Mouse (Mus musculus) v-Abl transformed pro-B cells (cell line): ENCODE data around the gene Vcam1.

Source experiments
- in situ Hi-C, 2 experiments: fragments of 400-800 bp; cut with MboI; formaldehyde crosslinking; loops; one replicate each; pipeline ENCODE4 v1.15.1; 2025; ENCODE audit not compliant: unreplicated experiment in 2 of 2

Gene Vcam1

DNA sequence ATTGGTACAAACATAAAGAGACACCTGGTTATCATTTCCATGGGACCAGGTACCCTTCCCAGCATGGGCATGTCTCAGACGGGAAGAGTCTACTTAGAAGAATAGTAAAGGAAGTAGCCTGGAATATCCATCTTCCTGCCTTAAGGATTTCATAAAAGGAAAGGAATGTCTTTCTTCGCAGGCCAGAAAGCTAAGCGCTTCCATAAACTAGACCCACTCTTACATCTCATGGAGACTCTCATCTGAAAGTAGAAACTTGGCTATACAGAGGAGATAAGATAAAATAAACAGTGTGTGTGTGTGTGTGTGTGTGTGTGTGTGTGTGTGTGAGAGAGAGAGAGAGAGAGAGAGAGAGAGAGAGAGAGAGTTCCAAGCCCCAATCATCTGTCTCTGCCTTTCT lies 36.9 kb downstream of the Vcam1 start:
- in situ Hi-C loops: no loop called here

- in situ Hi-C loops: no loop called here
Observed at GRCm38 (mm10) chr3:116091706-116092105, 37.8 kb downstream of the Vcam1 start.

DNA sequence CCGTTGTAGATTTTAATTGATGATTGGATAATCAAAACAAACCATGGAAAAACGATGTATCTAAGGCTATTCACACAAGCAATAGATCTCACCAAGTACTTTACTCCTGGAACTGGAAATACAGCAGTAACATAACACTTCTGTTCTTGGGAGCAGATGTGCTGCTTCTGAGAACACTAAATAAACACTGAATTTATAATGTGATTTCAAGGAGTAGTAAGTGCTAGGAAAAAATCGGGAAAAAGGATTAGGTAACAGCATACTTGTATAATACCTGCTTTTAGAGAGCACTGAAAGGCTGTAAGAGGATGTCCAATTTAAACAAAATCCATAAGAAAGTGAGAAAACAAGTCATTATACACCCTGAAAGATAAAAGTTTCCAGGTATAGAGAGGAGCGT lies 43.5 kb downstream of the Vcam1 start:
- in situ Hi-C loops: no loop called here

DNA sequence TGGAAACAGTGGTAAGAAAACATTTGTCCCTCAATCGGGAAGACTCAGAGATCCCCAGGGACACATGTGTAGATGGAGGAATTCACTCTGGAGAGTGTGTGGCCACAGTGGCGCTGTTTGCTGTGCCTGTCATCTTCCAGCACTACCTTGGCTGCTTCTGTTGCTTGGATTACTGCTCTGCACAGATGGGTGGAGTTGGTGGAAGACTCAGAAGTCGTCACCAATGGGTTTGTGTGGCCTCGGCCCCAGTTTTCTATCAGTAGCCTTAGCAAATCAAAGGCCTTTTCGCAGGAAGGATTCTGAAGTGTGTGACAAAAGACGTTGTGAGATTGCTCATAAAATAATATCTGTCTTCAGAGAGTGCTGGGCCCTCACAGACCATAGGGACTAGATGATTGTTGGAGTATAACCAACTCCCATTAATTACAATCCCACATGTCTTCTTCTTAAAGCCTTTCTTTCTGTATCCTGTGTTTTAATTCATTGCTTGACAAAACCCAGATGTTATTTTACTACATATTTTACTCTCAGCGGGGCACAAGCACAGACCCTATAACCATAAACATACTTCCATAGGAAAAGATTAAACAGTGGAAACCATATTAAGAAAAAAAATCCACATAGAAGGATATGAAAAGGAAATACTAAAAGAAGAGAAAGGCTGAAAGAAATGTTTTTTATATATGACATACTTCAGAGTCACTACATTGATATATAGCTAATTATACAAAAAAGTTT lies 48.4 kb downstream of the Vcam1 start:
- in situ Hi-C loops: no loop called here

DNA sequence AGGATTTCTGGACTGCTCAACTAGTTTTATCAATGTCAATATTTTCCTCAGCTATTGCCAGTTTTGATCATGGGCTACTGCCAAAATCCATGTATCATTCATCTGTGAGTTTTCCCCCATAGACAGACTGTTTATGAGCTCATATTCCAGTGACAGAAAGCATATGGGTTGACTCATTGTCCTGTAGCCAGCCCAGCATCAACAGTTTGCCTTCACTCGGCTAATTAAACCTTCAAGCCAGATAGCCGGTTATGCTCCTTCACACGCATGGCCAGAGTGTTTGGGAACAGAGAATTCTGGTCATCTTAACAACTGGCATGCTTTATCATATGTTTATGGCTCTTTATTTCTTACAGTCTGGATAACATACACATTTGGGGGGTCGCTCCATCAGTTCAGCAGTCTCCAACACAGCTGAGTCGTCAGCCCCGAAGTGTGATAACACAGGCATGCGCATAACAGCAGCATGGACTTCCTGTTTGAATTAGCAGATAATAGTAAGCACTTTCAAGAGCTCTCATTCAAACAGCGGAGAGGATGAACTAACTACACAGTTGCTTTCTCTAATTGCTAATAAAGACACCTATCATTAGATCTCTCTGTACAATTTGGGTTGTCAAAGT lies 49.2 kb downstream of the Vcam1 start:
- in situ Hi-C loops: no loop called here

- in situ Hi-C loops: no loop called here
Observed at GRCm38 (mm10) chr3:116078490-116078889, 51.0 kb downstream of the Vcam1 start.

DNA sequence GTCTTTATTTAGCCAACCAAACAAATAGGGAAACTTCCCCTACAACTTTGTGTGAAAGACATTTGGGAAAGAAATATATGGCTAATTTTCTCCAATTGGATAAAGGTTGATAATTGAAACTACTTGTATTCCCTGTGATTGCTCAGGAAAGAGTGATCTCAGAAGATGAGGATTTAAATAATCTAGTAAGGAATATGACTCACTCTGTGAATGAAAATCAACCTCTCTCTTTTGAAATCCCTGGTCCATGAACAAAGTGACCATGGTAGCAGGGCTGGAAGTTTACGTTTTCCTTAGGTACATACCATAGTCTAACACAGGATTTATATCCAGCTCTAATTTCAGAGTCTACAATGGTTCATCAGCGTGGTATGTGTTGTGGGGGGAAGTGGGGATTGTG lies 52.7 kb downstream of the Vcam1 start:
- in situ Hi-C loops: no loop called here

DNA sequence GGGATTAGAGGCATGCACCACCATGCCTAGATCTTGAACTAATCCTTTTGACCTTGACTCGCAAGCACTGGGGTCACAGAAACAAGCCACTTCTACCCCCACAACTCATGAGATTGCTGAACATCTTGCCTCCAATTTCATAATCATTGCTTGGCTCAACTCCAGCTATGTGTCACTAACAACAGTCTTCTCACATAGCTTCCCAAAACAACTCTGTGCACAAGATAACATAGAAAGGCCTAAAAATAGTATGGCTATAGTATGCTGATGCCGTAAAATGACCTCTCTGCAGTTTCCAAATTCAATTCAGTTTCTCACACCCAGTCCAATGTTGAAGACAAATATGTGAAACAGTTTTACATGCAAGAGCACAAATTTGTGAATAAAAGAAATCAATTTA lies 56.9 kb downstream of the Vcam1 start:
- in situ Hi-C loops: no loop called here

DNA sequence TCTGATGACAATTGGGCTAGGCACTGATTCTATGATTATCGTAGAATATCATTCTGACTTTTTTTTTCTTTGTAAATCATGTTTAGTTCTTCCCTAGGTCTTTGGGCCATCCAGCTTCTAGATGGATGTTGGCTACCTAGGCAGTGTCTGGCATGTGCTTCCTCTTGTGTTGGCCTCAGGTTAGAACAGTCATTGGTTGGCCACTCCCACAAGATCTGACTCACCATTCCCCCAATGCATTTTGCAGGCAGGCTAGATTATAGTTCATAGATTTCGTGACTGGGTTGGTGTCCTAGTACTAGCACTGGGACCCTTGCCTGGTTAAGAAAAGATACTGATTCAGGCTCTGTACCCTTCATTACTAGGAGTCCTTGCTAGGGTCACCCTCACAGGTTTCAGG lies 67.3 kb downstream of the Vcam1 start:
- in situ Hi-C loops: no loop called here

DNA sequence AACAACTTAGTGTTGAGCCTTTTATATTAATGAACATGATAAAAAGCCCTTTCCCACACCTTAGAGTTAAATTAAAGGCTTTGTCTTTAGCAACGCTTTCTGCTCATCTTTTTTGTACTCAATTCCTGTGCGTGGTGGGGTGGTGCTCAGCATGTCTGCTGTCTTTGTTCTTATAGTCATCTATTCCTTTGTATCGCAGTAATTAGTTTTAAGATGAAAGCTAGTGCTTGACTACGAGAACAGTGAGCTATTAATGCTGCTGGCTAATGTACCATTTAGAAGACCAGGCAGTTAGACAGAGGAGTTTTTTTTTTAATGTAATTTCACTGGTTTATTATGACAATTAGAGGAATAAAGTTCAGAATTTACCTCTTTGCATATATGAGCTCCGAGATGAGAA lies 69.2 kb downstream of the Vcam1 start:
- in situ Hi-C loops: no loop called here
